Comparison of ENCODE assay signal across 7 mouse cellular contexts in genomic region chr2:74698201-74699052, GRCm38 (mm10). TPM values are rescaled to one million over a fixed set of nuclear protein-coding genes. Genes with fewer than 3 reads are reported as not detected.
DNase-seq lines count a peak whose midpoint lies in the region; ATAC-seq and TF ChIP-seq lines count a peak whose summit lies in the region.

No protein-coding gene starts in this region.

- no peaks in the 10 kb centered on the region for H3K9me3 ChIP-seq in forebrain, embryonic 15.5 days
- H3K9me3 ChIP-seq in kidney, postnatal 0 days (replicated peaks; ENCODE audit: low read length): no peaks in the 10 kb centered on the region
- no peaks in the 10 kb centered on the region for H3K9me3 ChIP-seq in neural tube, embryonic 12.5 days

- H3K36me3 ChIP-seq in forebrain, embryonic 15.5 days: no peaks in the 10 kb centered on the region
- no peaks in the 10 kb centered on the region for H3K36me3 ChIP-seq in kidney, postnatal 0 days (ENCODE audit: insufficient read depth, low read length)
- no peaks in the 10 kb centered on the region for H3K36me3 ChIP-seq in neural tube, embryonic 12.5 days

- no peak overlapping the region for H3K27ac ChIP-seq in forebrain, embryonic 15.5 days (replicated peaks)
- peak overlapping the region; percentile 98 for H3K27ac ChIP-seq in kidney, postnatal 0 days
- peak overlapping the region; percentile 83; the same call in 1 of the 2 replicates for H3K27ac ChIP-seq in neural tube, embryonic 12.5 days

- 0 out of 2 replicates have a peak, but pooled peaks have one; percentile 19 for ATAC-seq in forebrain, embryonic 15.5 days (replicated peaks)
- ATAC-seq in kidney, postnatal 0 days (replicated peaks; ENCODE audit: low FRiP score, low read depth): peak; percentile 18
- 0 out of 2 replicates have a peak, but pooled peaks have one; percentile 25 for ATAC-seq in neural tube, embryonic 12.5 days (ENCODE audit: low FRiP score, low read depth)

- H3K4me3 ChIP-seq in forebrain, embryonic 15.5 days: peak overlapping the region; percentile 29
- peak overlapping the region; percentile 91 for H3K4me3 ChIP-seq in kidney, postnatal 0 days (replicated peaks; ENCODE audit: low read depth, low read length)
- peak overlapping the region; percentile 54 for H3K4me3 ChIP-seq in neural tube, embryonic 12.5 days

- peaks cover 12% of the 10 kb centered on the region for H3K4me1 ChIP-seq in forebrain, embryonic 15.5 days
- peaks cover 17% of the 10 kb centered on the region for H3K4me1 ChIP-seq in kidney, postnatal 0 days (replicated peaks; ENCODE audit: insufficient read depth, low read length)
- H3K4me1 ChIP-seq in neural tube, embryonic 12.5 days: peaks cover 33% of the 10 kb centered on the region

- peaks cover 96% of the 10 kb centered on the region for H3K27me3 ChIP-seq in forebrain, embryonic 15.5 days
- H3K27me3 ChIP-seq in kidney, postnatal 0 days (ENCODE audit: insufficient read depth, low read length): no peaks in the 10 kb centered on the region
- peaks cover 65% of the 10 kb centered on the region for H3K27me3 ChIP-seq in neural tube, embryonic 12.5 days (replicated peaks)

- peak overlapping the region; percentile 42 for H3K4me2 ChIP-seq in forebrain, embryonic 15.5 days (replicated peaks)
- H3K4me2 ChIP-seq in kidney, postnatal 0 days (ENCODE audit: low read length): peak overlapping the region; percentile 90
- H3K4me2 ChIP-seq in neural tube, embryonic 12.5 days (replicated peaks): peak overlapping the region; percentile 75

- TF ChIP-seq CTCF in kidney, postnatal 0 days (IDR thresholded peaks at IDR 0.05; ENCODE audit: low read depth): no peak

- WGBS in forebrain, embryonic 15.5 days: under 1% methylated on average over 80 of the region's 86 CpGs
- 2% methylated on average over 72 of the region's 86 CpGs for WGBS in kidney, postnatal 0 days
- under 1% methylated on average over 83 of the region's 86 CpGs for WGBS in neural tube, embryonic 12.5 days

- peak; percentile 61 for DNase-seq in urinary bladder, adult 2 months (ENCODE audit: low spot score)
- DNase-seq in urinary bladder, postnatal 10 days (ENCODE audit: low spot score): no peak
- peak; percentile 88 for DNase-seq in kidney, postnatal 0 days (ENCODE audit: low spot score)
- no peak for DNase-seq in cerebellum, adult 11-12 months
- no peak for DNase-seq in frontal cortex, postnatal 25 days (ENCODE audit: low spot score in 2 of 2)

- H3K9ac ChIP-seq in forebrain, embryonic 15.5 days (replicated peaks): no peak overlapping the region
- H3K9ac ChIP-seq in kidney, postnatal 0 days (ENCODE audit: low read depth, low read length): peak overlapping the region; percentile 100
- H3K9ac ChIP-seq in neural tube, embryonic 12.5 days: peak overlapping the region; percentile 96

RNA-seq across cellular contexts. Expression of gene Hoxd9, which starts 0.9 kb away (rescaled TPM):
- 9.1 and 12.2 TPM in 2 replicates for polyA plus RNA-seq in urinary bladder, adult 2 months (2012; rRNA removed)
- not detected in 2 replicates for polyA plus RNA-seq in forebrain, embryonic 15.5 days (2015; fragmentation: Nextera tagmentation; extraction: Ambion mirVana)
- 57.8 and 67.0 TPM in 2 replicates for polyA plus RNA-seq in kidney, postnatal 0 days (2015; fragmentation: Nextera tagmentation; extraction: Ambion mirVana)
- 34.4 and 36.8 TPM in 2 replicates for polyA plus RNA-seq in neural tube, embryonic 12.5 days (2016; fragmentation: Nextera tagmentation; extraction: Ambion mirVana)

RNA-seq across cellular contexts. Expression of gene Hoxd8, which starts 6.0 kb away (rescaled TPM):
- polyA plus RNA-seq in urinary bladder, adult 2 months (2012; rRNA removed): 19.5 and 23.1 TPM in 2 replicates
- 0.10 TPM in 1 of 2 replicates, not detected in the other for polyA plus RNA-seq in forebrain, embryonic 15.5 days (2015; fragmentation: Nextera tagmentation; extraction: Ambion mirVana)
- polyA plus RNA-seq in kidney, postnatal 0 days (2015; fragmentation: Nextera tagmentation; extraction: Ambion mirVana): 73.4 and 76.7 TPM in 2 replicates
- 20.8 and 21.4 TPM in 2 replicates for polyA plus RNA-seq in neural tube, embryonic 12.5 days (2016; fragmentation: Nextera tagmentation; extraction: Ambion mirVana)

RNA-seq across cellular contexts. Expression of gene Hoxd10, which starts 6.7 kb away (rescaled TPM):
- polyA plus RNA-seq in urinary bladder, adult 2 months (2012; rRNA removed): 13.5 and 14.9 TPM in 2 replicates
- not detected in 2 replicates for polyA plus RNA-seq in forebrain, embryonic 15.5 days (2015; fragmentation: Nextera tagmentation; extraction: Ambion mirVana)
- 44.6 and 45.5 TPM in 2 replicates for polyA plus RNA-seq in kidney, postnatal 0 days (2015; fragmentation: Nextera tagmentation; extraction: Ambion mirVana)
- polyA plus RNA-seq in neural tube, embryonic 12.5 days (2016; fragmentation: Nextera tagmentation; extraction: Ambion mirVana): 48.9 and 49.0 TPM in 2 replicates

RNA-seq across cellular contexts. Expression of gene Hoxd3, which starts 13.3 kb away (rescaled TPM):
- polyA plus RNA-seq in urinary bladder, adult 2 months (2012; rRNA removed): 2.6 and 2.7 TPM in 2 replicates
- polyA plus RNA-seq in forebrain, embryonic 15.5 days (2015; fragmentation: Nextera tagmentation; extraction: Ambion mirVana): not detected in 2 replicates
- 7.9 and 8.0 TPM in 2 replicates for polyA plus RNA-seq in kidney, postnatal 0 days (2015; fragmentation: Nextera tagmentation; extraction: Ambion mirVana)
- polyA plus RNA-seq in neural tube, embryonic 12.5 days (2016; fragmentation: Nextera tagmentation; extraction: Ambion mirVana): 55.9 and 68.9 TPM in 2 replicates

RNA-seq across cellular contexts. Expression of gene Hoxd4, which starts 13.3 kb away (rescaled TPM):
- polyA plus RNA-seq in urinary bladder, adult 2 months (2012; rRNA removed): 39.2 and 61.2 TPM in 2 replicates
- polyA plus RNA-seq in forebrain, embryonic 15.5 days (2015; fragmentation: Nextera tagmentation; extraction: Ambion mirVana): not detected in 2 replicates
- polyA plus RNA-seq in kidney, postnatal 0 days (2015; fragmentation: Nextera tagmentation; extraction: Ambion mirVana): 3.3 and 4.4 TPM in 2 replicates
- polyA plus RNA-seq in neural tube, embryonic 12.5 days (2016; fragmentation: Nextera tagmentation; extraction: Ambion mirVana): 14.2 and 16.0 TPM in 2 replicates

Comparison
In these comparisons a context has a peak if more than half of its experiments do, and no peak if none do; other contexts are left out.
1. DNase-seq: peak in urinary bladder, adult 2 months (single experiment) and kidney, postnatal 0 days (single experiment); none in urinary bladder, postnatal 10 days (single experiment), cerebellum, adult 11-12 months (single experiment) and frontal cortex, postnatal 25 days (0 of 2).
2. H3K4me3 ChIP-seq: peak in every context shown above with its lines; median percentile 91 in kidney, postnatal 0 days; 54 in neural tube, embryonic 12.5 days; 29 in forebrain, embryonic 15.5 days.
3. RNA of gene Hoxd9, which starts 0.9 kb away (polyA plus RNA-seq): 57.8 to 67.0 TPM in kidney, postnatal 0 days, 34.4 to 36.8 TPM in neural tube, embryonic 12.5 days and 9.1 to 12.2 TPM in urinary bladder, adult 2 months; not detected in forebrain, embryonic 15.5 days; every median in the first group is over 10 times any median in the second.
4. RNA of gene Hoxd8, which starts 6.0 kb away (polyA plus RNA-seq): 73.4 to 76.7 TPM in kidney, postnatal 0 days, 20.8 to 21.4 TPM in neural tube, embryonic 12.5 days and 19.5 to 23.1 TPM in urinary bladder, adult 2 months; 0.10 TPM in forebrain, embryonic 15.5 days; every median in the first group is over 10 times any median in the second.
5. RNA of gene Hoxd10, which starts 6.7 kb away (polyA plus RNA-seq): 48.9 to 49.0 TPM in neural tube, embryonic 12.5 days, 44.6 to 45.5 TPM in kidney, postnatal 0 days and 13.5 to 14.9 TPM in urinary bladder, adult 2 months; not detected in forebrain, embryonic 15.5 days; every median in the first group is over 10 times any median in the second.
6. Peak in every context shown above with its lines, with median percentiles within 50 percentile points of each other: ATAC-seq and H3K4me2 ChIP-seq.